Mouse (Mus musculus) cortical plate, adult 2 months (tissue): Measurements from ENCODE around the gene Trp73. TPM values are rescaled to one million over a fixed set of nuclear protein-coding genes. Genes with fewer than 3 reads are reported as not detected.

ENCODE experiments used
- H3K27ac ChIP-seq: fragments of 200-500 bp; 2 replicates; pipeline ENCODE4 v1.5.1; 2012; ENCODE audit warnings: low read length, control low read depth, inconsistent platforms; ENCODE audit not compliant: insufficient read depth
- H3K4me1 ChIP-seq: fragments of 200-500 bp; 2 replicates; pipeline ENCODE4 v1.6.1; 2011; ENCODE audit warnings: low read length; ENCODE audit not compliant: control insufficient read depth, insufficient read depth
- H3K4me3 ChIP-seq: fragments of 200-500 bp; 2 replicates; pipeline ENCODE4 v1.5.1; 2011; ENCODE audit warnings: mild to moderate bottlenecking, low read length, control low read depth; ENCODE audit not compliant: insufficient read depth
- CTCF ChIP-seq: fragments of 200-500 bp; IDR thresholded peaks from 2 replicates; pipeline ENCODE4 v1.5.1; 2011; ENCODE audit warnings: mild to moderate bottlenecking, control low read depth, low read length; ENCODE audit not compliant: insufficient read depth; ENCODE audit errors: extremely low read depth
- POLR2A ChIP-seq: fragments of 200-500 bp; IDR thresholded peaks from 2 replicates; pipeline ENCODE4 v1.6.1; 2011; ENCODE audit warnings: mild to moderate bottlenecking, low read length, control low read depth; ENCODE audit not compliant: insufficient read depth; ENCODE audit errors: extremely low read depth
- polyA plus RNA-seq: library from polyadenylated mRNA; depleted of rRNA; stranded (reverse); fragments of >200 nt; gene quantifications from 2 replicates; pipeline ENCODE4 v1.2.3, GENCODE M21; 2012

Trp73 gene
- polyA plus RNA-seq, 1 experiment: 0.54 TPM

DNA sequence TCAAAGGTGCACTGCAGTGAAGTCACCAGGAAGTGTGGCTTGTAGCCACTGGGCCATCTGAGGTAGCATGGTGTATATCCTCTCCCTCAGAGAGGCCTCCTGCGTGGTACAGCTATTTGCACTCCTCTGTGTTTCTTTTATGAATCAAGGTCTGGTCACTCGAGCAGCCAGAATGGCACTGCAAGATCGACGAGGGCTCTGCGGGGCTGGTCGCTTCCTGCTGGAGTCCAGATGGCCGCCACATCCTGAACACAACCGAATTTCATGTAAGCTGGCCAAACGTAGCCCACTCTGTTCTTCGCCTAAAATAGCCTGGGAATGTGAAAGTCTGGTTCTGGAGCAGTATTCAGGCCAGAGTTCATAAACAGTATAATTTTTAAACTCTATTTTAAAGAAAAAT lies 6.3 kb upstream of the Trp73 start:
- H3K27ac ChIP-seq: no peak overlapping the region
- TF ChIP-seq POLR2A: no peak
- no peak for TF ChIP-seq CTCF
- no peak overlapping the region for H3K4me3 ChIP-seq
- H3K4me1 ChIP-seq: no peaks in the 10 kb centered on the region; the same call in none of the 2 replicates

DNA sequence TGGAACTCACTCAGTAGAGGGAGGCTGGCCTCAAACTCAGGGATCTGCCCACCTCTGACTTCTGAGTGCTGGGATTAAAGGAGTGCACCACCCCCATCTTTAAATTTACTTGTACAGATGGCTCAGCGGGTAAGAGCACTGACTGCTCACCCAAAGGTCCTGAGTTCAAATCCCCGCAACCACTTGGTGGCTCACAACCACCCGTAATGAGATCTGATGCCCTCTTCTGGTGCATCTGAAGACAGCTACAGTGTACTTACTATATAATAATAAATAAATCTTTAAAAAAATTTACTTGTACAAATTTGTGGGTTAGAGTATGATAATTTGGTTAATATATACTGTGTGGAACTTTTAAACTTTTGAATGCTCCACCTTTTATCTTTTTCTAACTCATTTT lies 4.7 kb upstream of the Trp73 start:
- H3K4me1 ChIP-seq: no peaks in the 10 kb centered on the region; the same call in none of the 2 replicates
- TF ChIP-seq POLR2A: no peak
- no peak for TF ChIP-seq CTCF
- no peak overlapping the region for H3K27ac ChIP-seq
- no peak overlapping the region for H3K4me3 ChIP-seq

DNA sequence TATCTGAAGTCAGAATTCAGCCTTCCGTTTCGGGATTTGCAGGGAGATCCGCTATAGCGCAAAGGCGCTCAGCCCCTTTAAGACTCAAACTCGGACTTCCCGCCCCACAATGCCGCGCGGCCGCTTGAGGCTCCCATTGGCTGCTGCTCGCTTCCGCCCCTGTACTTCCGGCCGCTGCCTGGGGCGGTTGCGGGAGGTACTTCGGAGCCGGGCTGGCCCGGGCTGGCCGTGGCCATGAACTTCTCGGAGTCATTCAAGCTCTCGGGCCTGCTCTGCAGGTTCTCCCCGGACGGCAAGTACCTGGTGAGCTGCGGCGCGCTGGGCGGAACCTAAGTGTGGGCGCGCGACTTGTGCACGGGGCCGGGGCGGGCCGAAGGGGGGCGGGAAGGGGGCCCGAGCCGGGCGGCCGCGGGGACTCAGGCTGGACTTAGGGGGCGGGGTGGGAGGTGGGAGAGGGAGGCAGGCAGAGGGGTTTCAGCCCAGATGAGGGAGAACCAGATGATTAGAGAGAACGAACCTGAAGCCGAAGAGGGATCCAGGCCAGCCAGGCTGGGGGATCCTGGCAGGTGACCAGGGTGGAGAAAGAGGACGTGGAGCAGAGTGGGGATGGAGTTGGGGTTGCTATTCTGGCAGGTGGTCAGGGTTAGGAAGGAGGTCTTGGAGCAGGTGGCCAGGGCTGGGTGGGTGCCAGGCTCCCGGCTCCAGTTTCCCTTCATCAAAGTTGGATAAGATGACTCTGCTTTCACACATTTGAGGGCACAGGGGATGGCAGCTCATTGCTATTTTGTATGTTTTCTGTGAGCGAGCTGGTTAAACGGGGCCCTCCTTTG lies 2.4 kb upstream of the Trp73 start, which contains the start of gene Wrap73:
TSS of gene Wrap73 (plus strand) at position 162 of the 830 bp plus-strand sequence.
- Histone ChIP-seq H3K4me1 (no peaks in the 10 kb centered on the region; the same call in none of the 2 replicates), H3K27ac (0 out of 2 replicates have a peak within 1 kb of the TSS, but pooled peaks have one; percentile 47), H3K4me3 (peak within 1 kb of the TSS; percentile 79)
- TF ChIP-seq CTCF: no peak
- no peak for TF ChIP-seq POLR2A

DNA sequence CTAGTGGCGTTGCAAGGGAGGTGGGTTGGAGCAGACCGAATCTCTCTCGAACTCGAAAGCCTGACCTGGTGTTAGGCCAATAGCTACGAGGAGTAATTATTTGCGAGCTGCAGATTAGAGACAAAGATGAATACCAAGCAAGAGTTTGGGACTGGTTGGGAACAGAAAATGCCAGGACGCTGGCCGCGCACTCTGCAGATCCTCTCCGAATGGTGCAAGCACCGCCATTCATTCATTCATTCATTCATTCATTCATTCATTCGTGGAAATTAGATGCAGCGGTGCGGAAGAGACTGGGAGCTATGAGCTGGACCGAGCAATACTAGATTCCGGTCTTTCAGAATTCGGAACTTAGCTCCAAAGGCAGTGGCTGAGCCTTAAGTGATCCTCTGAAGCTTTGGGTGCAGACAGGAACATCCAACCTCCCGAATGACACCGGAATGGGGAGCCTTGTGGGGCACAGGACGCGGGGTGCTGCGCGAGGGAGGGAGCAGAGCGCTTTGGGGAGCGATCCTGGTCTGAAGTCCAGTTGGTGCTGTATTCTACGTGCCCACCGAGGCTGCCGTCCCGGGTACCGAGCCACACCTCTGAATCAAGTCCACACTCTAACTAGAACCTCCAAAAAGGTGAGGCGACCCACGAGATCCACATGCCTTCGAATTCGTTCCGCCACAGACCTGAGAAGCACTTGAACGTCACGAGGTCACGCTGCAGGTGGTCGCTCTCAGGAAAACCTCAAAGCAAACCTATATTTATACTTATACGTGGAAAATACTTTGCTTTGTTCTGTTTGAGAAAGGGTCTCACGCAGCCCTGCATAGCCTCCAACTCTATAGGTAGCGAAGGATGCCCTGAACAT lies 1.2 kb upstream of the Trp73 start:
- TF ChIP-seq CTCF: no peak
- TF ChIP-seq POLR2A: no peak
- Histone ChIP-seq H3K27ac (no peak overlapping the region), H3K4me3 (peak overlapping the region; percentile 8), H3K4me1 (no peaks in the 10 kb centered on the region; the same call in none of the 2 replicates)

DNA sequence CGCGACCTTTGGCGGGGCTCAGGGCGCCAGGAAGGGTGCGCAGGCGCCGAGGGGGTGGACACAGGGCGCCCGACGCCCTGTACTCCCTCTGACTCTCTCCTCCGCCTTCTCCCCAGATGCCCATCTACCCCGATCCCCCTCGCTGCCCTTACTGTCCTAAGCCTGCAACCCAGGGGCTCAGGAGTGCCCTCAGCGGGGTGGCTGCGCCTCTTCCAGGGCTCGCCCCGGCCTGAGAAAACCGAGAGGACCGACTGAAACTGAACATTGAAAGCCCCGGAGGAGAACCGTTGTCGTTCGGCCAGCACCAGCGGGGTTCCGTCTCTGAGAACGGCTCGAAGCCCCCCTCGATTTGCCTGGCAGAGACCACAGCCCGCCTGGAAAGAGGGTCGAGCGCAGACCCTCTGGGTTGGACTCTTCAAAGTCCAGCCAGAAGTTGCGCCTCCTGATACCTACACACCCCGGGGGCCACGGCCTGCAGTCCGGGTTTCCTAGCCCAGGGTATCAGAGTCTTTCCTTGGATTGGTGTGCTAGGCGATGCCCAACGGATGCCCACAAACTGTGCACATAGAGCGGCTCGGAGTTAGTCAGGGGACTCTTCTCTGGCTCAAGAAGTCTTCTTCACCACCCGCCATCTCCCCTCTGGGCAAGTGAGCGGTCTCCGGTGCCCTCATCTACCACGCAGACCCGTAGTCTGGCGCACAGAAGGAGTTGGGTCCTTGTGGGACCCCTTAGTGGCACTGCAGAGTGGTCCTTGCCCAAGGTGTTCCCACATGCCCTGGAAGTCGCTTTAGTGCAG lies 403 bp upstream of the Trp73 start:
- TF ChIP-seq CTCF (no peak), POLR2A (no peak)
- H3K4me3 ChIP-seq: 0 out of 2 replicates have a peak overlapping the region, but pooled peaks have one; percentile 7
- no peak overlapping the region for H3K27ac ChIP-seq
- H3K4me1 ChIP-seq: no peaks in the 10 kb centered on the region; the same call in none of the 2 replicates

DNA sequence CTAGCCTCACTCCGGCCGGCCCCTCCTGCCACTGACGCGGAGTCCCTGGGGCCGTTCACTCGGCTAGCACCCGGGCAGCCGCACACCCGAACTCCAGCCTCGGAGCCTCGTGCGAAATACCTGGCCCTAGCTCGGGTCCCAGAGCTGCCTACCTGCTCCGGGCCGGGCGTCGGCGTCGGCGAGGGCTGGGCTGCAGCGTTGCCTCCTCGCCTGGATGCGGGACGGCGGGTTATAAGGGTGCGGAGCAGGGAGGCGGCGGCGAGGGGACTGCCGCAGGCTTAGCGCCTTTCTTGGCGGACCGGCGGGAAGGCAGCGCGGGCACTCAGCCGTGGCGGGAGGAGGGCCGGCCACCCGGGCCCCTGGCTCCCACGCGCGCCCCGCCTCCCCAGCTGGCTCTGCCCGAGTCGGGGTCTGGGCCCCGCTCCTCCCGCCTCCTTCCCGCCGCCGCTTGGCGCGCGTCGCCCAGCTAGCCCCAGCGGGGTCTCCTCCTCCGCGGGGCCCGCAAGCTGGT lies 282 bp downstream of the Trp73 start:
- H3K4me1 ChIP-seq: no peaks in the 10 kb centered on the region; the same call in none of the 2 replicates
- no peak for TF ChIP-seq POLR2A
- no peak for TF ChIP-seq CTCF
- 0 out of 2 replicates have a peak overlapping the region, but pooled peaks have one; percentile 7 for H3K4me3 ChIP-seq
- no peak overlapping the region for H3K27ac ChIP-seq

DNA sequence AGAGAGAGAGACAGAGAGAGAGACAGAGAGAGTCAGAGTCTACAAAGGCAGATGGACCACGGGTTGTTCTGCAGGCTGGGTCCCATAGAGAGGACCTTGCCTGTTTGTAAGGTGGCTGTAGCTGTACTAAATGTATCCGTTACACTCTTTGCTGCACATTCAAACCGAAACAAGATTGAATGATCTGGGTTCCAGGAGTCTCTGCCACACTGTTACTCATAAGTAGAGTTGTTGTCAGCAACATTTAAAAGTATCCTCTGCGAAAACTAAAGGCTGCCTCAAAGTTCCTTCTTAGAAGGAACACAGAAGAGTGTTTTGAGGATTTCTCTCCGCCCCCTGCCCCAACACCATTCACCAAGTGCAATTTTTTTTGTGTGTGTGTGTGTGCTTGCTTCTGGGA lies 2.9 kb downstream of the Trp73 start:
- H3K4me3 ChIP-seq: no peak overlapping the region
- no peak for TF ChIP-seq CTCF
- no peak for TF ChIP-seq POLR2A
- H3K27ac ChIP-seq: no peak overlapping the region
- no peaks in the 10 kb centered on the region for H3K4me1 ChIP-seq

DNA sequence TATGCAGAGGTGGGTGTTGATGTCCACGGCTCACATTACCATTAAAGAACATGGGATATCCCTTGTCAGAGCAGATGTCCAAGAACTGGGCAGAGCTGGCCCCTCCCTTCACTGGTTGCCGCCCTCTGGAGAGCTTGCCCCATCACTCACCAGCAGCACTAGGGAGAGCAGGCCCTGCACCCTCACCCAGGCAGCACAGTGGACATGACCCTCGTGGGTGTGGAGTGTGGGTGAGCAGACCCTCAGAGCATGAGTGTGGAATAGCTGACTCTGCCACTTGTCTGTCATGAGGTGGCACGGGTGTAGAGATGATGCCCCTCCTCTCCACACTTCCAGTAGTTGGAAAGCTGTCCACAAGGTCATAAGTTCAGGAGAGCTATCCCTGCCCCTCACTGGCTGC lies 5.2 kb downstream of the Trp73 start:
- H3K27ac ChIP-seq: no peak overlapping the region
- no peaks in the 10 kb centered on the region for H3K4me1 ChIP-seq
- H3K4me3 ChIP-seq: no peak overlapping the region
- TF ChIP-seq POLR2A (no peak), CTCF (no peak)

DNA sequence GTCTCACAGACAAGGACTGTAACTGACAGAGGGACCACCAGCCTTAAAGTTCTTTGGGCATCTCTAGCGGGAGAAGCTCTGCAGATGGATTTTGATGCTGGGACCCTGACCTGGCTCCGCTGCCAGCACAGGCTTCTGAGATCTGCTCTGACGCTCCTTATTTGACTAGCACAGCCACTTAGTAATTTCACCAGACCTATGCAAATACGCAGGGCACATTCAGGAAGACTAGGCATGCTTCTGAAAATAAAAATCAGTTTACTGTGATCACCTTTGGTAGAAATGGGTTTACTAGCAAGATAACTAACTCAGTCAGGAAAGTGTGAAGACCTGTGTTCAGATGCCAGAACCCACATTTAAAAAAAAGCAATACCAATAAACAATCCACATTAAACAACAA lies 8.1 kb downstream of the Trp73 start:
- Histone ChIP-seq H3K4me1 (no peaks in the 10 kb centered on the region), H3K27ac (no peak overlapping the region), H3K4me3 (no peak overlapping the region)
- TF ChIP-seq CTCF: no peak
- TF ChIP-seq POLR2A: no peak
